Mouse (Mus musculus): Measurements from ENCODE around the gene Farsb. TPM values are rescaled to one million over a fixed set of nuclear protein-coding genes. Genes with fewer than 3 reads are reported as not detected.

Gene Farsb
- polyA plus RNA-seq, 1 experiment from 2014 or later: 133 TPM

DNA sequence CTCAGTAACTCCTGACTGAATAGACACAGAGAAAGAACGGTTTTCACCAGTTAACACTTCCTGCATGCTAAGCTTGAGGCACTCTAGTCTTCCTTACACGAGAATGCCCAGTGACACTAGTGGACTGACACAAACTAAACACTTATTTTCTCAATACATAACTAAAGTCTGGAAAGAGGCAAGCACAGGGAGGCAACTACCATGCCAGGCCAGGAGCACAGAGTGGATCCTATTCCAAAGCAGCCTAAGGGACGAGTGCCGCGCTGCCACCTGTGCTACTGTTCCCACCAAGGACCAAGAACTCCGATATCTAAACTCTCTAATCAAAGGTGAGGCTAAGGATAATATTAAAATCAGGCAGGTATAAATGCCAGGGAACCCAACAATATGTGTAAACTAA lies 42.0 kb downstream of the Farsb start:
- 89% methylated on average over 6 of the region's 6 CpGs for WGBS
- Histone ChIP-seq H3K27ac (ENCODE audit: low read length) (peak overlapping the region; percentile 73; the same call in 1 of the 2 replicates), H3K36me3 (ENCODE audit: insufficient read depth, low read length) (peaks cover 28% of the 10 kb centered on the region), H3K9me3 (ENCODE audit: low read length) (no peaks in the 10 kb centered on the region), H3K4me3 (ENCODE audit: low read length) (no peak overlapping the region), H3K9ac (replicated peaks; ENCODE audit: low read length) (no peak overlapping the region), H3K27me3 (ENCODE audit: insufficient read depth, low read length) (no peaks in the 10 kb centered on the region), H3K4me2 (replicated peaks; ENCODE audit: low read depth, low read length) (no peak overlapping the region), H3K4me1 (ENCODE audit: insufficient read depth, low read length) (0 out of 2 replicates have a peak, but pooled peaks cover 10% of the 10 kb centered on the region)
- no peak for ATAC-seq (ENCODE audit: low FRiP score, low TSS enrichment)

DNA sequence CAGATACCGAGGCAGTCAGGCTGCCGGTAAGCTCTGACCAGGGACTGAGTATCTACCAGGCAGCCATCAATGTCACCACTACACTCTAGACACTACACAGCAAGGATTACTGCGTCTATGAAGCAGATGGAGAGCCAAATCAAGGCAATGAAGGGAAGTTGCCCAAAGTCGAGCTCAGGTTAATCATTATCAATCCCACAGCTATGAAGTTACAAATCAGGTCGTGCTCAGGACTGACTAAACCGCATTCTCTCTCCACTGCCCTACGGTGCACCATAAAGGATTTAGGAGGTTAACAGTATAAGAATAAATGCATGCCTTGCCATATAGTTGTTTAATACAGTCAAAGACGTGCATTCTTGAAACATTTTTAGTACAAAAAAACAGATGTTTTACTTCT lies 42.5 kb downstream of the Farsb start:
- Histone ChIP-seq H3K27me3 (ENCODE audit: insufficient read depth, low read length) (no peaks in the 10 kb centered on the region), H3K4me3 (ENCODE audit: low read length) (no peak overlapping the region), H3K4me2 (replicated peaks; ENCODE audit: low read depth, low read length) (no peak overlapping the region), H3K36me3 (ENCODE audit: insufficient read depth, low read length) (peaks cover 28% of the 10 kb centered on the region), H3K9ac (replicated peaks; ENCODE audit: low read length) (no peak overlapping the region), H3K27ac (ENCODE audit: low read length) (peak overlapping the region; percentile 35; the same call in 1 of the 2 replicates), H3K4me1 (ENCODE audit: insufficient read depth, low read length) (0 out of 2 replicates have a peak, but pooled peaks cover 10% of the 10 kb centered on the region), H3K9me3 (ENCODE audit: low read length) (no peaks in the 10 kb centered on the region)
- ATAC-seq (ENCODE audit: low FRiP score, low TSS enrichment): peak; percentile 75
- 68% methylated on average over 8 of the region's 8 CpGs for WGBS

DNA sequence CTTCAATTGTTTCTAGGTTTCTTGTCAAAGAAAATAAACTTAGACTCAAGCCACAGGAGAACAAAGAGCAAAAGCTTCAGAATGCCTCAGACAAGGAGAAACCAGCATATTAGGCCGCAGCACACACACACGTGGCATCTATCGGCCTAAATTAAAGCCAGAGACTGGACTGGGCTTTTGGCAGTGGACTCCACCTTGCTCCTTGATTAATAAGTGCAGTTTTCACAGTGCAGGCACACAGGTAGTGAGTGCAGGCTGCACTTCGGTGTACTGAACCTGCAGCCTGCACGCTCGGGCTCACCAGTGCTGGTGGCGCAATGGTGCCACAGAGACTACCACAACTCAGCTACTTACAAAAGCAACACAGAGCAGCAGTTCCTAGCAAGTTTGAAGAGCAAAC lies 45.6 kb downstream of the Farsb start:
- peaks cover 23% of the 10 kb centered on the region for H3K36me3 ChIP-seq (ENCODE audit: insufficient read depth, low read length)

DNA sequence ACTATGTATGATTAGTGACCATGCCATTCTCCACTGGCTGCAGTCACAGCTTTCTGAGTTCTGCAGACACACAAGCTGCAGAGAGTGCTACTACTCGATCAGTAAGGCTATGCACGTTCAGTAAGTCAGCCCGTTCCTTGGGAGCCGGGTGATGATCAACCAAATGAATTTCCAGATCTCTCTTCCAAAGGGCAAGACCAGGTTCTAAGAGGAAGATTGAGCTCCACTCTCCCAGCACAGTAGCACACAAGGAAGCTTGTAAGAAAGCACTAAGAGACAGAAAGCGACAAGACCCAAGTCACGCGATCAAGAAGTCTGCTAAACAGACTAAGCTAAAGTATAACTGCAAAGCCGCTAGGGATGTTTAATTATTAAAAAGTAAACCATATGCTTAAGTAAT lies 48.0 kb downstream of the Farsb start:
- no peak overlapping the region for H3K4me2 ChIP-seq (replicated peaks; ENCODE audit: low read depth, low read length)
- 72% methylated on average over 8 of the region's 8 CpGs for WGBS
- H3K4me3 ChIP-seq (ENCODE audit: low read length): no peak overlapping the region
- H3K9me3 ChIP-seq (ENCODE audit: low read length): no peaks in the 10 kb centered on the region
- H3K4me1 ChIP-seq (ENCODE audit: insufficient read depth, low read length): 0 out of 2 replicates have a peak, but pooled peaks cover 5% of the 10 kb centered on the region
- H3K9ac ChIP-seq (replicated peaks; ENCODE audit: low read length): no peak overlapping the region
- peak overlapping the region; percentile 84 for H3K27ac ChIP-seq (ENCODE audit: low read length)
- H3K36me3 ChIP-seq (ENCODE audit: insufficient read depth, low read length): peaks cover 23% of the 10 kb centered on the region
- H3K27me3 ChIP-seq (ENCODE audit: insufficient read depth, low read length): no peaks in the 10 kb centered on the region
- peak; percentile 77 for ATAC-seq (ENCODE audit: low FRiP score, low TSS enrichment)

More for the DNA sequence above, 45.6 kb downstream of the Farsb start:
- ATAC-seq (ENCODE audit: low FRiP score, low TSS enrichment): no peak
- Histone ChIP-seq H3K27me3 (ENCODE audit: insufficient read depth, low read length) (no peaks in the 10 kb centered on the region), H3K4me2 (replicated peaks; ENCODE audit: low read depth, low read length) (no peak overlapping the region), H3K9ac (replicated peaks; ENCODE audit: low read length) (no peak overlapping the region), H3K4me1 (ENCODE audit: insufficient read depth, low read length) (0 out of 2 replicates have a peak, but pooled peaks cover 10% of the 10 kb centered on the region), H3K4me3 (ENCODE audit: low read length) (no peak overlapping the region), H3K9me3 (ENCODE audit: low read length) (no peaks in the 10 kb centered on the region), H3K27ac (ENCODE audit: low read length) (no peak overlapping the region)
- 93% methylated on average over 7 of the region's 7 CpGs for WGBS

DNA sequence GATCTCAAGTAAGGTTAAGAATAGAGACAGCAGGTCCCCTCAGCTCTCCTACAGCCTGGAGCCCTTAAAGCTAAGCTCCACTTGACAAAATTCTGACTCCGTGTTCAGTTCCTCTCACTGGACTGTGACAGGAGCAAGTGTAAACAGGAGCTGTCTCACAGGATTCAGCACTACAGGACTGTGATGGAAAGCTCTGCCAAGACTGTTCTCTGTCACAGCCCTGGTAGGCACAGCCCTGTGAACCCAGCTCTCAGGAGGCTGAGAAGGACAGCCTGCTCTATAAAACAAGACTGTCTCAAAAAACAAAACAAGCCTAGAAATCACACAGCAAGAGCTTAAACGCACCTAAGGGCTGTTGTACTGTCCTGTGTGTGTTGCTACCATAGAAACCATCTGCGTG lies 51.5 kb downstream of the Farsb start:
- 74% methylated on average over 3 of the region's 3 CpGs for whole genome bisulfite sequencing
- Histone ChIP-seq H3K27ac (ENCODE audit: low read length) (no peak overlapping the region), H3K9ac (replicated peaks; ENCODE audit: low read length) (no peak overlapping the region), H3K4me1 (ENCODE audit: insufficient read depth, low read length) (0 out of 2 replicates have a peak, but pooled peaks cover 3% of the 10 kb centered on the region), H3K9me3 (ENCODE audit: low read length) (no peaks in the 10 kb centered on the region), H3K36me3 (ENCODE audit: insufficient read depth, low read length) (peaks cover 5% of the 10 kb centered on the region; the same call in 1 of the 2 replicates), H3K4me2 (replicated peaks; ENCODE audit: low read depth, low read length) (no peak overlapping the region), H3K27me3 (ENCODE audit: insufficient read depth, low read length) (no peaks in the 10 kb centered on the region), H3K4me3 (ENCODE audit: low read length) (no peak overlapping the region)
- no peak for ATAC-seq (ENCODE audit: low FRiP score, low TSS enrichment)

DNA sequence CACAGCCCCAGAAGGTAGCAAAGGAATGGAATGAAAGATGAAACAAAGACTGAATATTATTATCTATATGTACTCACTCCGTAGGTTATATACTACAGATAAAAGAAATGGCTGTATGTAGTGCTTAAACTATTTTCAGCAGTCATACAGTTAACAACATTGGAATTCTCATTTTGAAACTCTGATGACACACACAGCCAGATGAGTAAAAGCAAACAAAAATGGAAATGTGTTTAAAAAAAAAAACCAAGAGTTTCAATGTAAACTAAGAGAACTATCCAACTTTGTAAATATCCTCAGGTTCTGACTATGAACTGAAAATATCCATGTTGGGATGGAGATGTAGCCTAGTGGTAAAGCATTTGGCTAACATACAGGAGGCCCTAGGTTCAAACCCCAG lies 52.3 kb downstream of the Farsb start:
- Histone ChIP-seq H3K27ac (ENCODE audit: low read length) (peak overlapping the region; percentile 71), H3K9ac (replicated peaks; ENCODE audit: low read length) (no peak overlapping the region), H3K4me1 (ENCODE audit: insufficient read depth, low read length) (0 out of 2 replicates have a peak, but pooled peaks cover 3% of the 10 kb centered on the region), H3K27me3 (ENCODE audit: insufficient read depth, low read length) (no peaks in the 10 kb centered on the region), H3K36me3 (ENCODE audit: insufficient read depth, low read length) (peaks cover 3% of the 10 kb centered on the region; the same call in 1 of the 2 replicates), H3K9me3 (ENCODE audit: low read length) (no peaks in the 10 kb centered on the region), H3K4me2 (replicated peaks; ENCODE audit: low read depth, low read length) (no peak overlapping the region), H3K4me3 (ENCODE audit: low read length) (no peak overlapping the region)
- WGBS: 89% methylated on average over 1 of the region's 1 CpGs
- ATAC-seq (ENCODE audit: low FRiP score, low TSS enrichment): no peak

DNA sequence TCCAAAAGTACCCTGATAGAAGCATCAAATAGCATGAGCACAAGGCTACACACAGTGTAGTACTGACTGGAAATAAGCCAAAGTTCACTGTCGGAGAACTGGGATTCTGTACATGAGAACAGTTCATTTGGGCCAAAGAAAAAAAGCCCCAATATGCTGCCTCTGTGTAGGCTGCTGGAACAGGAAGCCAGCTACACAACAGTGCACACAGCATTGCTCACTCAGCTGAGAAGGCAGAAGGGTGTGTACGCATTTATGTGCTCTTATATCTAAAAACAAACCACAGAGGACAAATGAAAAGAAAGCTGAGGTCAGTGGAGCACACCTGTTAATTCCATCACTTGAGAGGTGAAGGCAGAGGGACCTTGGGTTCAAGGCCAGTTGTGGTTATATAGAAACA lies 52.7 kb downstream of the Farsb start:
- peak; percentile 81 for ATAC-seq (ENCODE audit: low FRiP score, low TSS enrichment)
- no peak overlapping the region for H3K4me2 ChIP-seq (replicated peaks; ENCODE audit: low read depth, low read length)

DNA sequence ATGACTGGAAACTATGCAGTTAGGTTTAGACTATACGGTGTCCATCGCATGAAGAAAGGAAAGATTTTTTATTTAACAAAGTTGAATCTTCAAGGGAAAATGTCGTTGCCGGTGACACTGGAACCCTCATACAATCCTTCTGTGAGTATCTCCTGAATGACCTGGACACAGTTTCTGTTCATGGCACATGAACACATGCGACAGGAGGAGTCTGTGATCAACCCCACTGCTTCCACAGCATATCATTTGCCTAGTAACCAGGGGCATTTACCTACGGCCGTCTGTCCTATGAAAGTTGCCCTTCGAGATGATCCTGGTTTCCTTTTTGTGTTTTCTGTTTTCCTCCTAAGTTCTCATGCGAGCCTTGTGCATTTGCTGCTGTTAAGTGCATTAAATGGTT lies 55.2 kb downstream of the Farsb start:
- Histone ChIP-seq H3K27ac (ENCODE audit: low read length) (no peak overlapping the region), H3K4me3 (ENCODE audit: low read length) (no peak overlapping the region), H3K9me3 (ENCODE audit: low read length) (no peaks in the 10 kb centered on the region), H3K4me2 (replicated peaks; ENCODE audit: low read depth, low read length) (no peak overlapping the region), H3K36me3 (ENCODE audit: insufficient read depth, low read length) (no peaks in the 10 kb centered on the region), H3K9ac (replicated peaks; ENCODE audit: low read length) (no peak overlapping the region), H3K27me3 (ENCODE audit: insufficient read depth, low read length) (no peaks in the 10 kb centered on the region), H3K4me1 (ENCODE audit: insufficient read depth, low read length) (0 out of 2 replicates have a peak, but pooled peaks cover 3% of the 10 kb centered on the region)
- no peak for ATAC-seq (ENCODE audit: low FRiP score, low TSS enrichment)
- 93% methylated on average over 9 of the region's 9 CpGs for WGBS

More for the DNA sequence above, 52.7 kb downstream of the Farsb start:
- Histone ChIP-seq H3K36me3 (ENCODE audit: insufficient read depth, low read length) (peaks cover 3% of the 10 kb centered on the region; the same call in 1 of the 2 replicates), H3K27ac (ENCODE audit: low read length) (peak overlapping the region; percentile 71), H3K4me1 (ENCODE audit: insufficient read depth, low read length) (0 out of 2 replicates have a peak, but pooled peaks cover 3% of the 10 kb centered on the region), H3K4me3 (ENCODE audit: low read length) (no peak overlapping the region), H3K9ac (replicated peaks; ENCODE audit: low read length) (no peak overlapping the region), H3K27me3 (ENCODE audit: insufficient read depth, low read length) (no peaks in the 10 kb centered on the region), H3K9me3 (ENCODE audit: low read length) (no peaks in the 10 kb centered on the region)
- WGBS: 42% methylated on average over 2 of the region's 2 CpGs

DNA sequence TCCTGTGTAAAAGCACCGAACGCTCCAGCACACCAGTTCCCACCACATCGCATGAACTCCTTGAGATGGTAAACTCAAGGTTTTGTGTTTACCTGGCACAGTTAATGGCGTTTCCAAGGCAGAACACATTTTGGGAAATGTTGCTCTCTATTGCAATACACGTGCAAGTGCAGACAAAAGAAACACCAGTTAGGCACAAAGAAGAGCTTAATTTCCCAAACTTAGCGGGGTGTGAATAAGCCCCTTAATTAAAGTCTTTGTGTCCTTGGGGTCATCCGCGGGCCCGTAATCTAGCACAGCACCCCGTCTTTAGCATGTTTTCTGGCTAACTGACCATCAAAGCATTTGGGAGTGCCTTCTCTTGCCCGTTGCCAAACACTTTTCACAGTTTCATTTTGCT lies 59.8 kb downstream of the Farsb start:
- WGBS: 71% methylated on average over 11 of the region's 11 CpGs
- ATAC-seq (ENCODE audit: low FRiP score, low TSS enrichment): no peak
- no peaks in the 10 kb centered on the region for H3K36me3 ChIP-seq (ENCODE audit: insufficient read depth, low read length)

DNA sequence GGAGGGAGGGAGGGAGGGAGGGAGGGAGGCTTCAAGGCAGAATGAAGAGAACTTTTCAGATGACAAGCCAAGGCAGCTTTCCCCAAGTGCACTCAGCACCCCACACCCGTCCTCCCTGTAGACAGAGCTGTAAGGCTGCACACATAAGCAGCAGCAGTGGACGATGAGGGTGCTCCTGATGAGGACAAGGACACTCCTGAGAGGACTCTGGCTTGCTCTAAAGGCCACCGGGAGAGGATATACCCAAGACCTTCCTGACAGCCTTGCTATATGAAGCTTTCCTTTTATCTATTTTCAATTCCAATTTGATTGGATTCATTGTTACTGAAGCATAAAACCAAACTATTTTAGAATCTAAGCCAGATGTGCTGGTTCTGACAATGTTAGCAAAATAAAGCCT lies 61.9 kb downstream of the Farsb start:
- 75% methylated on average over 3 of the region's 3 CpGs for WGBS
- no peak overlapping the region for H3K27ac ChIP-seq (ENCODE audit: low read length)

More for the DNA sequence above, 59.8 kb downstream of the Farsb start:
- no peak overlapping the region for H3K4me3 ChIP-seq (ENCODE audit: low read length)
- H3K4me1 ChIP-seq (ENCODE audit: insufficient read depth, low read length): peaks cover 18% of the 10 kb centered on the region
- H3K4me2 ChIP-seq (replicated peaks; ENCODE audit: low read depth, low read length): no peak overlapping the region
- H3K27ac ChIP-seq (ENCODE audit: low read length): no peak overlapping the region
- H3K9ac ChIP-seq (replicated peaks; ENCODE audit: low read length): no peak overlapping the region
- no peaks in the 10 kb centered on the region for H3K27me3 ChIP-seq (ENCODE audit: insufficient read depth, low read length)
- H3K9me3 ChIP-seq (ENCODE audit: low read length): no peaks in the 10 kb centered on the region

More for the DNA sequence above, 61.9 kb downstream of the Farsb start:
- no peaks in the 10 kb centered on the region for H3K27me3 ChIP-seq (ENCODE audit: insufficient read depth, low read length)
- H3K4me3 ChIP-seq (ENCODE audit: low read length): no peak overlapping the region
- peaks cover 4% of the 10 kb centered on the region; the same call in 1 of the 2 replicates for H3K36me3 ChIP-seq (ENCODE audit: insufficient read depth, low read length)
- peaks cover 18% of the 10 kb centered on the region for H3K4me1 ChIP-seq (ENCODE audit: insufficient read depth, low read length)
- no peak overlapping the region for H3K4me2 ChIP-seq (replicated peaks; ENCODE audit: low read depth, low read length)
- H3K9ac ChIP-seq (replicated peaks; ENCODE audit: low read length): no peak overlapping the region
- ATAC-seq (ENCODE audit: low FRiP score, low TSS enrichment): no peak
- no peaks in the 10 kb centered on the region for H3K9me3 ChIP-seq (ENCODE audit: low read length)

Measured in kidney, embryonic 16.5 days (tissue).